Mouse (Mus musculus): ENCODE measurements around the gene Fmr1nb. TPM values are rescaled to one million over a fixed set of nuclear protein-coding genes. Genes with fewer than 3 reads are reported as not detected.
"Not testable (repeated sequence)": the region's sequence is repeated elsewhere in the genome, so short reads cannot be mapped to it uniquely, and the experiment has no call there.

Gene Fmr1nb
- not detected in 2 replicates for polyA plus RNA-seq (2016; fragmentation: Nextera tagmentation; extraction: Ambion mirVana)

GRCm38 (mm10) chrX:68761606-68762005 lies at the start of gene Fmr1nb:
TSS of gene Fmr1nb (plus strand) at chrX:68761839.
- H3K36me3 ChIP-seq: no peaks in the 10 kb centered on the region
- 84% methylated on average over 15 of the region's 15 CpGs for WGBS
- no peak for ATAC-seq (ENCODE audit: low FRiP score, low read depth)

GRCm38 (mm10) chrX:68736902-68737301 lies 24.7 kb upstream of the Fmr1nb start:
- Histone ChIP-seq H3K4me1 (no peaks in the 10 kb centered on the region), H3K4me3 (no peak overlapping the region), H3K4me2 (replicated peaks) (no peak overlapping the region), H3K36me3 (no peaks in the 10 kb centered on the region), H3K27ac (no peak overlapping the region), H3K9ac (no peak overlapping the region), H3K27me3 (replicated peaks) (no peaks in the 10 kb centered on the region), H3K9me3 (no peaks in the 10 kb centered on the region)
- 72% methylated on average over 1 of the region's 1 CpGs for WGBS
- ATAC-seq (ENCODE audit: low FRiP score, low read depth): no peak

More at GRCm38 (mm10) chrX:68761606-68762005, at the start of gene Fmr1nb:
- no peak within 1 kb of the TSS for H3K9ac ChIP-seq
- H3K27me3 ChIP-seq (replicated peaks): no peaks in the 10 kb centered on the region
- no peaks in the 10 kb centered on the region for H3K4me1 ChIP-seq
- no peak within 1 kb of the TSS for H3K4me2 ChIP-seq (replicated peaks)
- H3K9me3 ChIP-seq: no peaks in the 10 kb centered on the region
- no peak within 1 kb of the TSS for H3K27ac ChIP-seq
- H3K4me3 ChIP-seq: no peak within 1 kb of the TSS

GRCm38 (mm10) chrX:68740088-68740487 lies 21.6 kb upstream of the Fmr1nb start:
- H3K4me1 ChIP-seq: no peaks in the 10 kb centered on the region
- no peaks in the 10 kb centered on the region for H3K36me3 ChIP-seq
- H3K27ac ChIP-seq: no peak overlapping the region
- WGBS: 47% methylated on average over 2 of the region's 2 CpGs
- no peaks in the 10 kb centered on the region for H3K27me3 ChIP-seq (replicated peaks)
- no peak overlapping the region for H3K9ac ChIP-seq
- H3K9me3 ChIP-seq: no peaks in the 10 kb centered on the region
- no peak overlapping the region for H3K4me2 ChIP-seq (replicated peaks)
- no peak for ATAC-seq (ENCODE audit: low FRiP score, low read depth)
- H3K4me3 ChIP-seq: no peak overlapping the region

- H3K9ac ChIP-seq; H3K9me3 ChIP-seq; H3K27ac ChIP-seq; H3K4me3 ChIP-seq; H3K36me3 ChIP-seq; H3K4me1 ChIP-seq; H3K27me3 ChIP-seq (replicated peaks): not testable (repeated sequence)
- H3K4me2 ChIP-seq (replicated peaks): peak overlapping the region; percentile 46
- whole genome bisulfite sequencing: 38% methylated on average over 2 of the region's 2 CpGs
- ATAC-seq (ENCODE audit: low FRiP score, low read depth): 0 out of 2 replicates have a peak, but pooled peaks have one; percentile 33
These were observed 58.8 kb downstream of the Fmr1nb start for GRCm38 (mm10) chrX:68820449-68820848.

- not testable (repeated sequence) for H3K36me3 ChIP-seq, H3K27ac ChIP-seq
- 13% methylated on average over 31 of the region's 36 CpGs for WGBS
These were observed 59.4 kb downstream of the Fmr1nb start, which contains the start of gene Gm14698 for GRCm38 (mm10) chrX:68821059-68821458. TSS of gene Gm14698 (plus strand) at chrX:68821093.

GRCm38 (mm10) chrX:68839548-68840444 lies 78.2 kb downstream of the Fmr1nb start:
- H3K36me3 ChIP-seq: no peaks in the 10 kb centered on the region
- H3K9me3 ChIP-seq: no peaks in the 10 kb centered on the region
- 33% methylated on average over 5 of the region's 5 CpGs for WGBS
- H3K27me3 ChIP-seq (replicated peaks): no peaks in the 10 kb centered on the region
- peak; percentile 61; the same call in 1 of the 2 replicates for ATAC-seq (ENCODE audit: low FRiP score, low read depth)
- no peak overlapping the region for H3K4me2 ChIP-seq (replicated peaks)
- no peak overlapping the region for H3K27ac ChIP-seq
- no peak overlapping the region for H3K9ac ChIP-seq
- H3K4me3 ChIP-seq: no peak overlapping the region
- no peaks in the 10 kb centered on the region for H3K4me1 ChIP-seq

More at GRCm38 (mm10) chrX:68821059-68821458, 59.4 kb downstream of the Fmr1nb start, which contains the start of gene Gm14698:
- peak within 1 kb of the TSS; percentile 25 for H3K4me3 ChIP-seq
- H3K9me3 ChIP-seq; H3K27me3 ChIP-seq (replicated peaks); H3K4me1 ChIP-seq; H3K9ac ChIP-seq: not testable (repeated sequence)
- peak within 1 kb of the TSS; percentile 46 for H3K4me2 ChIP-seq (replicated peaks)
- peak; percentile 85 for ATAC-seq (ENCODE audit: low FRiP score, low read depth)

Other genes with a start within 250 kb of the Fmr1nb start
- 67.8 and 70.6 TPM in 2 replicates for gene Fmr1, start 83.3 kb upstream of the Fmr1nb start, polyA plus RNA-seq (2016; fragmentation: Nextera tagmentation; extraction: Ambion mirVana)
- 3.1 and 3.3 TPM in 2 replicates for gene Gm14698, start 59.3 kb downstream of the Fmr1nb start, polyA plus RNA-seq (2016; fragmentation: Nextera tagmentation; extraction: Ambion mirVana)
- not detected in 2 replicates for gene Gm6812, start 131.2 kb downstream of the Fmr1nb start, polyA plus RNA-seq (2016; fragmentation: Nextera tagmentation; extraction: Ambion mirVana)